Mouse (Mus musculus): ENCODE data around the gene Strn3.
"Not testable (repeated sequence)": the region's sequence is repeated elsewhere in the genome, so short reads cannot be mapped to it uniquely, and the experiment has no call there.

The Strn3 gene

GRCm38 (mm10) chr12:51620572-51620971, 71.1 kb downstream of the Strn3 start:
- no peak for DNase-seq (ENCODE audit: low read depth, low spot score)

- no peak for DNase-seq (ENCODE audit: low read depth, low spot score)
Observed at GRCm38 (mm10) chr12:51612361-51612760, 79.3 kb downstream of the Strn3 start.

GRCm38 (mm10) chr12:51606138-51606537, 85.6 kb downstream of the Strn3 start:
- no peak for DNase-seq (ENCODE audit: low read depth, low spot score)

DNA sequence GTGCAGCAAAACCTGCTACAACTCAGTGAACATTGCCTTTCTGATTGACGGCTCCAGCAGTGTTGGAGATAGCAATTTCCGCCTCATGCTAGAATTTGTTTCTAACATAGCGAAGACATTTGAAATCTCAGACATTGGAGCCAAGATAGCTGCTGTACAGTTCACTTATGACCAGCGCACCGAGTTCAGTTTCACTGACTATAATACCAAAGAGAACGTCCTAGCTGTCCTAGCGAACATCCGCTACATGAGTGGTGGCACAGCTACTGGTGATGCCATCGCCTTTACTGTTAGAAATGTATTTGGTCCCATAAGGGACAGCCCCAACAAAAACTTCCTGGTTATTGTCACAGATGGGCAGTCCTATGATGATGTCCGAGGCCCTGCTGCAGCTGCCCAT, 88.4 kb downstream of the Strn3 start:
- no peak for DNase-seq (ENCODE audit: low read depth, low spot score)

- DNase-seq (ENCODE audit: low read depth, low spot score) = no peak
Observed at GRCm38 (mm10) chr12:51594030-51594470, 97.6 kb downstream of the Strn3 start.

- no peak for DNase-seq (ENCODE audit: low read depth, low spot score)
Observed at GRCm38 (mm10) chr12:51593229-51594029, 98.3 kb downstream of the Strn3 start, which contains the start of gene Coch. Gene Coch, plus strand, starts transcription at chr12:51593341.

GRCm38 (mm10) chr12:51592888-51593228, 98.8 kb downstream of the Strn3 start:
- DNase-seq (ENCODE audit: low read depth, low spot score) = no peak

- DNase-seq (ENCODE audit: low read depth, low spot score) = no peak
Observed at GRCm38 (mm10) chr12:51591921-51592320, 99.8 kb downstream of the Strn3 start.

DNA sequence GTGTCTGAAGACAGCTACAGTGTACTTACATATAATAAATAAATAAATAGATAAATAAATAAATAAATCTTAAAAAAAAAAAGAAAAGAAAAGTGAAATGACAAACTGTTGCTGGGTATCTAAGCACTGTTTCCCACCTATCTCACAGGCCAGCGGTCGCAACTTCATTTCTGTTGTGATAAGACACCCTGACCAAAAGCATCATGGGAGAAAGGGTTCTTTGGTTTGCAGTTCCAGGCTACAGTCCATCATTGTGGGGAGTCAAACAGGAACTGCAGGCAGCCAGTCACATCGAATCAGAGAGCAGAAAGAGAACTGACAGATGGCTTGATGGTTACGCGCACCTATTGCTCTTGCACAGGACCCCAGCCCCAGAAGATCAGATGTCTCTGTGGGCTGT, 102.4 kb downstream of the Strn3 start:
- no peak for DNase-seq (ENCODE audit: low read depth, low spot score)

- DNase-seq (ENCODE audit: low read depth, low spot score) = not testable (repeated sequence)
Observed at GRCm38 (mm10) chr12:51577816-51578215, 113.9 kb downstream of the Strn3 start.

DNA sequence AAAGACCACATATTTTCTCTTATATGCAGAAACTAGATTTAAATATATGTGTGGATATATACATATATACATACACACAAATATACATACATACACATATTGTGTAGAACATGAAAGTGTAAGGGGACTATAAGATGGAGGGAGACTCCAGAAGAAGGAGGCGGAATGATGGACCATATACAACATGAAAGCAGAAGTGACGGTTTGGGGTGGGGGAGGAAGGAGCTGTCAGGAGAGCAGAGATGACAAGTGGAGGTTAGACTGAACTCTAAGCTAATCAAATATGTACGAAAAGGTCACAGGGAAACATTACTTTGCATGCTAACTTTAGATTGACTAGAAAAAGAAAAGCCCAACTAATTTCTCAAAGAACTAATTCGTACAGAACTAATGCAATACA, 119.0 kb downstream of the Strn3 start:
- DNase-seq (ENCODE audit: low read depth, low spot score) = no peak

DNA sequence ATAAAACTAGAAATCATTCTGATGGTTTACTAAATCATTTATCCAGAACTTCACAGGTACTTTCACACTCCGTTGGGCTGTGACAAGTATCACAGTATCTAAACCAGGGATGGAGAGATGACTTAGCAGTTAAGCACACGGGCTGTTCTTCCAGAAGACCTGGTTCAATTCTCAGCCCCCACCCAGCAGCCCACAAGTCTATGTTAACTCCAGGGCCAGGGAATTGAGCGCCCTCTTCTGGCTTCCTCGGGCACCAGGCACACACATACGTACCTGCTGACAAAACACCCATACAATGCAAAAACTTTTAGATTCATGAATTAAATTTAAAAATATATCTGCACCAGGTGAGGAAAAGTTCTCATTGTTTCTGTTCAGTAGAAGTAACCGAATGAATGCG, 121.8 kb downstream of the Strn3 start:
- no peak for DNase-seq (ENCODE audit: low read depth, low spot score)

DNA sequence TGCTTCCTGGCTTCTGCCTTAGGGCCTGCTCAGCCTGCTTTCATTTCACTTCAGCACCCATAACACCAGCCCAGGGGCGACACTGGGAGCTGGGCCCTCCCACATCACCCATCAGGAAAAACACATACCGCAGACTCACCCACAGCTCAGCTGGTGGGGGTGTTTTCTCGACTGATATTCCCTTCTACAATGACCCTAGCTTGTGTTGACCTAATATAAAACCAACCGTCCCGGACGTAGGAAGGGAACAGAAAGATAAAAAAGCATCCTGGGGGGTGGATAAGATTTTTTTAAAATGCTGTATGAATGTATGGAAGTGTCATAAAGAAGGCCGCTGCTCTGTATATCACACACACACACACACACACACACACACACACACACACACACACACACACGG, 122.2 kb downstream of the Strn3 start:
- DNase-seq (ENCODE audit: low read depth, low spot score) = no peak

- DNase-seq (ENCODE audit: low read depth, low spot score) = no peak
Observed at GRCm38 (mm10) chr12:51567225-51567624, 124.5 kb downstream of the Strn3 start.

- no peak for DNase-seq (ENCODE audit: low read depth, low spot score)
Observed at GRCm38 (mm10) chr12:51561416-51561815, 130.3 kb downstream of the Strn3 start.
